Mouse (Mus musculus): ENCODE results near the gene Rcl1.
A peak's percentile ranks its signal among the peaks of the same experiment; 100 is the strongest.

Gene Rcl1

GRCm38 (mm10) chr19:29113746-29114649, 12.8 kb downstream of the Rcl1 start:
- DNase-seq, result no peak

- no peak for DNase-seq
Observed at GRCm38 (mm10) chr19:29116796-29117195, 15.6 kb downstream of the Rcl1 start.

GRCm38 (mm10) chr19:29118196-29118595, 17.0 kb downstream of the Rcl1 start:
- no peak for DNase-seq

GRCm38 (mm10) chr19:29120311-29120710, 19.1 kb downstream of the Rcl1 start:
- peak; percentile 25 for DNase-seq

- DNase-seq, result no peak
Observed at GRCm38 (mm10) chr19:29121394-29121793, 20.2 kb downstream of the Rcl1 start.

- no peak for DNase-seq
Observed at GRCm38 (mm10) chr19:29124886-29125585, 23.9 kb downstream of the Rcl1 start.

GRCm38 (mm10) chr19:29126347-29127015, 25.3 kb downstream of the Rcl1 start:
- no peak for DNase-seq

- no peak for DNase-seq
Observed at GRCm38 (mm10) chr19:29127331-29127730, 26.2 kb downstream of the Rcl1 start.

GRCm38 (mm10) chr19:29128217-29128616, 27.0 kb downstream of the Rcl1 start:
- peak; percentile 9 for DNase-seq

GRCm38 (mm10) chr19:29129551-29129950, 28.4 kb downstream of the Rcl1 start:
- no peak for DNase-seq

GRCm38 (mm10) chr19:29131171-29131570, 30.0 kb downstream of the Rcl1 start:
- no peak for DNase-seq

GRCm38 (mm10) chr19:29134293-29134692, 33.1 kb downstream of the Rcl1 start:
- peak; percentile 35 for DNase-seq

- DNase-seq, result no peak
Observed at GRCm38 (mm10) chr19:29135172-29135736, 34.1 kb downstream of the Rcl1 start.

GRCm38 (mm10) chr19:29138546-29139270, 37.5 kb downstream of the Rcl1 start:
- no peak for DNase-seq

GRCm38 (mm10) chr19:29139699-29140456, 38.7 kb downstream of the Rcl1 start:
- no peak for DNase-seq

GRCm38 (mm10) chr19:29140933-29141332, 39.8 kb downstream of the Rcl1 start:
- DNase-seq, result no peak

GRCm38 (mm10) chr19:29142307-29142706, 41.1 kb downstream of the Rcl1 start:
- DNase-seq, result no peak

- DNase-seq, result no peak
Observed at GRCm38 (mm10) chr19:29145421-29145820, 44.2 kb downstream of the Rcl1 start.

- DNase-seq, result no peak
Observed at GRCm38 (mm10) chr19:29146820-29147219, 45.6 kb downstream of the Rcl1 start.

- no peak for DNase-seq
Observed at GRCm38 (mm10) chr19:29149583-29149982, 48.4 kb downstream of the Rcl1 start.

- no peak for DNase-seq
Observed at GRCm38 (mm10) chr19:29150038-29150437, 48.9 kb downstream of the Rcl1 start.

GRCm38 (mm10) chr19:29151443-29151842, 50.3 kb downstream of the Rcl1 start:
- no peak for DNase-seq

Data from kidney, adult 11 months (tissue).